Mouse (Mus musculus): ENCODE data around the gene Coa6. TPM values are rescaled to one million over a fixed set of nuclear protein-coding genes. Genes with fewer than 3 reads are reported as not detected.

The Coa6 gene
- polyA plus RNA-seq, 1 experiment from 2014 or later = 55.6 TPM

DNA sequence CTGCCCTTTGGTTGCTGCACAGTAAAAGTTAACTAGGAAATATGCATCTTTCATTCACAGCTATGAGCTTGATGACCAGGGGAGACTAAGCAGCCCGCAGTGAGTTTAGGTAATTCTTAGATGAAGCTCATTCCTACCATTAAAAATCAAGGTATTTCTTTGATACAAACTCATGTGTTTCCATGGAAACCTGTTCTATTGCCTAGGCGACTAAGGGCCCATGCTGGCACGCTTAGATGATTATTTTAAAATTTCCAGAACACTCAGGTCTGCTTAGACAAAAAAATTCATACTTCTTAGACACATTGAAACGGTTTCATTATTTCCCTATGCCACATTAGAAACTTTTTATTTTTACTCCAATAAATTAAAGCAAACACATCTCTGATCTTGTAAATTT is 17.3 kb upstream of the Coa6 start:
- Histone ChIP-seq H3K27ac (replicated peaks) (no peak overlapping the region), H3K9me3 (ENCODE audit: control insufficient read depth, low read length) (no peaks in the 10 kb centered on the region), H3K4me2 (replicated peaks; ENCODE audit: low read depth) (no peak overlapping the region), H3K4me1 (replicated peaks; ENCODE audit: control insufficient read depth, insufficient read depth) (no peaks in the 10 kb centered on the region), H3K4me3 (ENCODE audit: low read depth, low read length) (no peak overlapping the region), H3K9ac (ENCODE audit: low read length) (no peak overlapping the region), H3K27me3 (ENCODE audit: control insufficient read depth, insufficient read depth, low read length) (no peaks in the 10 kb centered on the region), H3K36me3 (ENCODE audit: control insufficient read depth, insufficient read depth, low read length) (no peaks in the 10 kb centered on the region)
- 73% methylated on average over 4 of the region's 4 CpGs for WGBS
- no peak for TF ChIP-seq CTCF (IDR thresholded peaks at IDR 0.05; ENCODE audit: low read depth)
- TF ChIP-seq EP300 (optimal IDR thresholded peaks at IDR 0.05) = no peak
- DNase-seq (ENCODE audit: low spot score) (no peak), ATAC-seq (ENCODE audit: low FRiP score, low TSS enrichment) (no peak)

DNA sequence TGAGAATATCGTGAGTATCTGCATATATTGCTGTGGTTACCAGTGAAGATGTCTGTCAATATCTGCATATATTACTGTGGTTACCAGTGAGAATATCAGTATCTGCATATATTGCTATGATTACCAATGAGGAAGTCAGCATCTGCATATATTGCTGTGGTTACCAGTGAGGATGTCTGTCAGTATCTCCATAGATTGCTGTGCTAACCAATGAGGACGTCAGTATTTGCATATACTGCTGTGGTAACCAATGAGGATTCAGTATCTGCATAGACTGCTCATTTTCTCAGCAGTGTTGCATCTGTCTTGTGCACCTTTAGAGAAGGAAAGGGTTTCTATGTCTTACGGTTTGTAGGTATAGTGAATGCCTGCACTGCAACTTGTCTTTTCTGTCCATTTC is 1.5 kb upstream of the Coa6 start:
- H3K36me3 ChIP-seq (ENCODE audit: control insufficient read depth, insufficient read depth, low read length) = peaks cover under 1% of the 10 kb centered on the region; the same call in 1 of the 2 replicates
- H3K4me3 ChIP-seq (ENCODE audit: low read depth, low read length) = no peak overlapping the region
- no peaks in the 10 kb centered on the region for H3K27me3 ChIP-seq (ENCODE audit: control insufficient read depth, insufficient read depth, low read length)
- 75% methylated on average over 3 of the region's 3 CpGs for WGBS
- H3K9me3 ChIP-seq (ENCODE audit: control insufficient read depth, low read length) = no peaks in the 10 kb centered on the region
- no peak for DNase-seq (ENCODE audit: low spot score)
- no peak overlapping the region for H3K9ac ChIP-seq (ENCODE audit: low read length)
- ATAC-seq (ENCODE audit: low FRiP score, low TSS enrichment) = no peak
- H3K4me2 ChIP-seq (replicated peaks; ENCODE audit: low read depth) = no peak overlapping the region
- TF ChIP-seq CTCF (IDR thresholded peaks at IDR 0.05; ENCODE audit: low read depth) (no peak), EP300 (optimal IDR thresholded peaks at IDR 0.05) (no peak)
- H3K4me1 ChIP-seq (replicated peaks; ENCODE audit: control insufficient read depth, insufficient read depth) = no peaks in the 10 kb centered on the region
- no peak overlapping the region for H3K27ac ChIP-seq (replicated peaks)

GRCm38 (mm10) chr8:126422920-126423300 is 595 bp downstream of the Coa6 start:
- TF ChIP-seq EP300 (optimal IDR thresholded peaks at IDR 0.05) (no peak), CTCF (IDR thresholded peaks at IDR 0.05; ENCODE audit: low read depth) (no peak)
- no peaks in the 10 kb centered on the region for H3K9me3 ChIP-seq (ENCODE audit: control insufficient read depth, low read length)
- DNase-seq (ENCODE audit: low spot score) (no peak), ATAC-seq (ENCODE audit: low FRiP score, low TSS enrichment) (peak; percentile 63)
- H3K27ac ChIP-seq (replicated peaks) = peak overlapping the region; percentile 90
- H3K36me3 ChIP-seq (ENCODE audit: control insufficient read depth, insufficient read depth, low read length) = peaks cover 14% of the 10 kb centered on the region
- 4% methylated on average over 9 of the region's 9 CpGs for WGBS
- H3K4me3 ChIP-seq (ENCODE audit: low read depth, low read length) = peak overlapping the region; percentile 91
- peak overlapping the region; percentile 92 for H3K4me2 ChIP-seq (replicated peaks; ENCODE audit: low read depth)
- no peaks in the 10 kb centered on the region for H3K27me3 ChIP-seq (ENCODE audit: control insufficient read depth, insufficient read depth, low read length)
- no peaks in the 10 kb centered on the region for H3K4me1 ChIP-seq (replicated peaks; ENCODE audit: control insufficient read depth, insufficient read depth)
- peak overlapping the region; percentile 87 for H3K9ac ChIP-seq (ENCODE audit: low read length)

- no peak for TF ChIP-seq CTCF (IDR thresholded peaks at IDR 0.05; ENCODE audit: low read depth)
- TF ChIP-seq EP300 (optimal IDR thresholded peaks at IDR 0.05) = no peak
- H3K4me1 ChIP-seq (replicated peaks; ENCODE audit: control insufficient read depth, insufficient read depth) = no peaks in the 10 kb centered on the region
- H3K4me3 ChIP-seq (ENCODE audit: low read depth, low read length) = no peak overlapping the region
- H3K4me2 ChIP-seq (replicated peaks; ENCODE audit: low read depth) = no peak overlapping the region
- H3K36me3 ChIP-seq (ENCODE audit: control insufficient read depth, insufficient read depth, low read length) = peaks cover 16% of the 10 kb centered on the region
- H3K27ac ChIP-seq (replicated peaks) = no peak overlapping the region
- no peaks in the 10 kb centered on the region for H3K9me3 ChIP-seq (ENCODE audit: control insufficient read depth, low read length)
- DNase-seq (ENCODE audit: low spot score) (no peak), ATAC-seq (ENCODE audit: low FRiP score, low TSS enrichment) (no peak)
- no peaks in the 10 kb centered on the region for H3K27me3 ChIP-seq (ENCODE audit: control insufficient read depth, insufficient read depth, low read length)
- 75% methylated on average over 4 of the region's 4 CpGs for WGBS
- no peak overlapping the region for H3K9ac ChIP-seq (ENCODE audit: low read length)
Measured at GRCm38 (mm10) chr8:126424163-126424562, 1.8 kb downstream of the Coa6 start.

- H3K9ac ChIP-seq (ENCODE audit: low read length) = no peak overlapping the region
- H3K36me3 ChIP-seq (ENCODE audit: control insufficient read depth, insufficient read depth, low read length) = peaks cover 16% of the 10 kb centered on the region
- no peak overlapping the region for H3K27ac ChIP-seq (replicated peaks)
- 85% methylated on average over 1 of the region's 1 CpGs for WGBS
- H3K4me3 ChIP-seq (ENCODE audit: low read depth, low read length) = no peak overlapping the region
- H3K4me1 ChIP-seq (replicated peaks; ENCODE audit: control insufficient read depth, insufficient read depth) = no peaks in the 10 kb centered on the region
- DNase-seq (ENCODE audit: low spot score) (no peak), ATAC-seq (ENCODE audit: low FRiP score, low TSS enrichment) (no peak)
- TF ChIP-seq CTCF (IDR thresholded peaks at IDR 0.05; ENCODE audit: low read depth) = no peak
- no peak for TF ChIP-seq EP300 (optimal IDR thresholded peaks at IDR 0.05)
- H3K4me2 ChIP-seq (replicated peaks; ENCODE audit: low read depth) = no peak overlapping the region
- H3K27me3 ChIP-seq (ENCODE audit: control insufficient read depth, insufficient read depth, low read length) = no peaks in the 10 kb centered on the region
- H3K9me3 ChIP-seq (ENCODE audit: control insufficient read depth, low read length) = no peaks in the 10 kb centered on the region
Measured at GRCm38 (mm10) chr8:126424946-126425345, 2.6 kb downstream of the Coa6 start.

DNA sequence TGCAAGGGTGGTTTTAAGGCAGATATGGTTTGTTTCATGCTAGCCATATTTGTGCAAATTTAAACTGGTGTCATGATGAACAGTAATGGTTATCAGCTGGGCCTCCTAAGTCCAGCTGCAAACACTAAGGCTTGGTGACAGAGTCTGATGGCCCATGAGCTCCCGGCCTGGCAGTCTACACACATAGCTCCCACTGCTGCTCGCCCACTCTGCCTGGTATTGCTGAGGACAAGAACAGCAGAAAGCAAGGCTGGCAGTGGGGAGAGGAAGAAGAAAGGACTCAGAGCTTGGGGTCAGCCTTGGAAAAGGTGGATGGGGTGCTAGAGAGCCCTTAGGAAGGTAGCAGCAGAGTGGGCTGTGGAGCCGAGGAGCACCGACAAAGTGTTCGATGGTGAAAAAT is 7.3 kb downstream of the Coa6 start:
- Histone ChIP-seq H3K9me3 (ENCODE audit: control insufficient read depth, low read length) (no peaks in the 10 kb centered on the region), H3K4me3 (ENCODE audit: low read depth, low read length) (no peak overlapping the region), H3K4me2 (replicated peaks; ENCODE audit: low read depth) (no peak overlapping the region), H3K27ac (replicated peaks) (no peak overlapping the region), H3K4me1 (replicated peaks; ENCODE audit: control insufficient read depth, insufficient read depth) (no peaks in the 10 kb centered on the region), H3K27me3 (ENCODE audit: control insufficient read depth, insufficient read depth, low read length) (no peaks in the 10 kb centered on the region), H3K9ac (ENCODE audit: low read length) (no peak overlapping the region), H3K36me3 (ENCODE audit: control insufficient read depth, insufficient read depth, low read length) (peaks cover 21% of the 10 kb centered on the region)
- 91% methylated on average over 5 of the region's 5 CpGs for WGBS
- TF ChIP-seq EP300 (optimal IDR thresholded peaks at IDR 0.05) = no peak
- TF ChIP-seq CTCF (IDR thresholded peaks at IDR 0.05; ENCODE audit: low read depth) = no peak
- DNase-seq (ENCODE audit: low spot score) (no peak), ATAC-seq (ENCODE audit: low FRiP score, low TSS enrichment) (no peak)

Data from stomach, postnatal 0 days (tissue).